Mouse (Mus musculus) c-Kit-negative CD71-positive TER-119-positive erythroid progenitor cells, embryonic 14.5 days (primary cell): Measurements from ENCODE around the gene Rai2.
A peak's percentile ranks its signal among the peaks of the same experiment; 100 is the strongest.

Source experiments
- DNase-seq: peaks from one replicate; pipeline ENCODE4 v3.0.0-alpha.2; 2013; ENCODE audit warnings: low read depth, low spot score

Gene Rai2

DNA sequence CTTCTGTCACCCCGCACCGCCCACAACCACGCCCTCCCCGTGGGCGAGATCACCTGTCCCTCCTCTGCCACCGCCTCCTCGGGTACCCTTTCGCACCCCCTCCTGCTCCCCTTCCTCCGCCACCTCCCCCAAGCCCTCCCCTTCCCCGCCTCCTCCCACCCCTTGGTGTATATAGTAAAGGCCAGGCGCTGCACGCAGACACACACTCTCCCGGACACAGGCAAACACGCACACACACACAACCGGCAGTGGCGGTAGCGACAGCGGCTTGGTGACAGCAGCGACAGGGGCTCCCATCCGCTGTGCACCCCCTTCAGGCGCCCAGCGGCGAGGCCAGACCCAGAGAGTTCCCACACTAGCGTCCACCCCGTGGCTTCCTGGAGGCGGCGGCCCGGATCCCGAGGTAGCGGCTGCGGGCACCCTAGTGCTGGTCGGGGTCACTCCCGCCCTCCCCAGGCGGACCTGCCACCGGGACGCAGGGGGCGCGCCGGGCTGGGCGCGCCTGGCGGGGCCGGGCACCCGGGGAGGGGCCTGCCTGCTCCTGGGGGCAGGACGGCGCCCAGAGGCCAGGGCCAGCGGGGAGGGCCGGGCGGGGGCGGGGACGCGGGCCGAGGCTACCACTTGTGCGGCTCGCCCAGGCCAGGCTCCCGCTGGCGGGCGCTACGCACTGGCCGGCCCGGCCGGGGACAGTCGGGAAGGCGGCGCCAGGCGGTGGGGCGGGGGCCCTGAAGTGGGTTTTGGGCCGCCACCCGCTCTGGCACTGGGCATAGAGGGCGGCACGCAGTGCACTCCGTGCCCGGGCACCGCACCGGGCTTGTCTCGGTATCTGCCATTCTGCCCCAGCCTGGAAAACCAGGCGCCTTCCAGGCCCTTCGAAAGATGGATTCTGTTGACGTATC lies at the start of gene Rai2:
Rai2 (plus strand) TSS at position 205 of the 899 bp plus-strand sequence.
- no peak for DNase-seq

DNA sequence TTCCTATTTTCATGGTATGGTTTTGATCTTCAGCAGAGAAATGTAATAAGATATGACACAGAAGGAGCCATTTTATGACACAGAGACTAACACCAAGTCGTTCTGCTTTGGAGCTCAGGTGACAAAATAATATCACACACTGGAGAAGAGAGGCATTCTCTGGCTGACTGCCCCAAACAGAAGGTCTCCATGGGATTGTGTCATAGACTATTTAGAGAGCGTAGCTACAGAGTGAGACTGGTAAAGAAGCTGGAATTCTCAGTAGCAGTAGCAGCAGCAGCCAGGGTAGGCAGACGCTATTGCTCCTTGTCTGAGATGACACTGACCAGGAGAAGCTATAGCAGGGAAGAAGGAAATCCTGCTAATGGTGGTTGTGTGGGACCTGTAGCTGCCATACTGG lies 27.5 kb upstream of the Rai2 start:
- no peak for DNase-seq

DNA sequence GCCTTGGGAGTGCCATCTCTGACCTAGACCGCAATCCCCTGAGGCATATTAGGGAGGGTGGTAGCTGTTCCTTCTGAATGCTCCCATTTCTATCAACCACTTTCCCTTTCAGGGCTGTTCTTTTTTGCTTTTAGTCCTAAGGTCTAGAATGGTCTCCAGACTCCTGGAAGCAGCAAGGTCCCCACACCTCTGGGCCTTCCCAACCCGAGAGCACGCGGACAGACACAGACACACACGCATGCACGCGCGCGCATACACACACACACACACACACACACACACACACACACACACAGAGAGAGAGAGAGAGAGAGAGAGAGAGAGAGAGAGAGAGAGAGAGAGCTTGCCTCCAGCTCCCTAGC lies 385 bp upstream of the Rai2 start:
- no peak for DNase-seq

DNA sequence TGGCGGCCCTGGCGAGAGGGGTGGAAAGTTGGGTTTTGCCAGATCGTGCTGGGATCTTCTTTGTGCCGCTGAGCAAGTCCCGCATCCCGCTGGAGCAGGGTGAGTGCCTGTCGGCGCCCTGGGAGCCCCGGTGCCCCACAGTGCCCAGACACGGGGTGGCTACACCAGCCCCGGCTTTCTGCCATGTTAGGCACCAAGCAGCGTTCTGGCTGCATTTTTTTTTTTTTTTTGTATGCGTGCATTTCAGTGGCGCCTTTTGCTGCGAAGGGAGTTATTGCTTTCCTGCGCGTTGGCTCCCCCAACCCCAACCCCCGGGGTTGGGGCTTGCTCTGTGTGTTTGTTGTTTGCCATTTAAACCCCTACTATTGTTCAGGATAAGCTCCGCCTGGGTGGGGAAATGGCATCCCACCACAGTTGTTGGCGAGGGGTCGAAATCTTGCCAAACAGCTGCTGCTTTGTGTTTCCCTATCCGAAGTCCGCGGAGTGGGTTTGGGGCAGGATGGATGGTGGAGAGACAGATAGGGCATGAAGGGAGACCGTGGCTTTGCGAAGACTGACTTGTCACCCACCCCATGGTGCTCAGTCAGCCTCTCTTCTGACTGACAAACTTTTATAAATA lies 1.0 kb downstream of the Rai2 start:
- DNase-seq = no peak

DNA sequence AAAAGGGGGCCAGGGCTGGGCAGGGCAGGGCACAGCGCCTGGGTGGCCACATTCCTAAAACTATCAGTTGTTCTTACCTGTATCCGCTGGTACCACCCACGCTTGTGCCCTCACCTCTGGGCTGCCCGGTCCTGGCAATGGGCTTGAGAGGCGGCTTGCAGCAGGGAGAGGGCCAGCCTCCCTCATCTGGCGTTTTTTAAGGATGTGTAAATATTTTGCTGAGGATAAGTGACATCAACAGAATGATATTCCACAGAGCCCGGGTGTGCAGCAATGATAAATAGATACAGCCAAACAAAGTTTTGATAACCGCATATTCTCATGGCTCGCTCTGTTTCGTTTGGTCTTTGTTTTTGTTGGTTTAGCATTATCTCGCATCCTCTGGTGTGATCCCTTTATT lies 1.7 kb downstream of the Rai2 start:
- DNase-seq = no peak

DNA sequence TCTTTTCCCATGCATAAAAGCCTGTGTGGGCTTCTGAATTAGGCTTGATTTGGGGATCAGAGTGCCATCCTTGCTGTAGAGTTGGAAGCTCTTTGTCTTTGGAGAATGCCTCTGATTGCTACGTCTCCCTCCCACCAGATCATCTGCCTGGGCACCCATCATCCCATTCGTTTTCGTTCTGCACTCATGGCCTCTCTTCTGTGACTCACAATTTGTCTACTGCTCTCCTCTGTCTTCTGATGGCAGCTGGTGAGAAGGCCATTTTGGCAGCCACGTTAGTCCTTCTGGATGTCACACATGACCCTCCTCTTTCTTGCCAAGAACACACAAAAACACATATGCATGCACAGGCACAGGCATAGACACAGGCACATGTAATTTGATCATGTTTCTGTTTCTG lies 4.2 kb downstream of the Rai2 start:
- DNase-seq = no peak

DNA sequence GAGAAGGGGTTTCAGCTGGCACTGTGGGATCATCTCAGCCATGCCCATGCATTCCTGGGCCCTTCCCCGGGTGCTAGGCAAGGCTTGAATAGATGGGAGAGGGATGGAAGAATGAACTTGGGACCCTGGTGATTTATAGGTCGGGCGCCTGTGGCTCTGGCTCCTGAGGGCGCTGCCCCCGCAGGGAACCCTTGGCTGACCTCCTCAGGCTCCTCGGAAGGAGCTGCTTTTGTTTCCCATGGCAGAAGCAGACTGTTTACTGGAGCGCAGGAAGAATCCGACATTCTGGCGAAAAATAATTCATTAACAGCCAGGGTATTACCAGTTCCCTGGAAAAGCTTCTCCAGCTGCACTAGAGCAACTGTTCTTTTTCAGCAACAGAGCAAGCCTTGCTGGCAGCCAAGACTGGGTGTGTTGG lies 6.5 kb downstream of the Rai2 start:
- no peak for DNase-seq

DNA sequence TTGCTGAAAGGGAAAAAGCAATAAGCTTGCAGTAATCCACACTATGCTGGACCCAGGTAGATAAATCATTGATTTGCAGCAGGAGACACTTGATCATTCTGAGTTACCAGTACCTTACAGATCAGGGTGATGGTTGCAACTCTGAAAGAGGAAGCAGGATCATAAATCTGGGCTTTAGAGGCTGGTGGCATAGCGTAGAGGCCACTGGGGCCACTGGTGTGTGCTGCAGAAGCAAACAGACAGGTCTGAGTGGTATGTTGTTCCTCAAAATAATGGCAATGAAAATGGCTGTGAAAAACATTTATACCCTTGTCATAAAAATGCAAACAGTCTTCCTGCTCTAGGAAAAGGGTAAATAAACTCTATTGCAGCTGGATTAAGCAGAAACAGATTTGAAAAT lies 9.4 kb downstream of the Rai2 start:
- no peak for DNase-seq

DNA sequence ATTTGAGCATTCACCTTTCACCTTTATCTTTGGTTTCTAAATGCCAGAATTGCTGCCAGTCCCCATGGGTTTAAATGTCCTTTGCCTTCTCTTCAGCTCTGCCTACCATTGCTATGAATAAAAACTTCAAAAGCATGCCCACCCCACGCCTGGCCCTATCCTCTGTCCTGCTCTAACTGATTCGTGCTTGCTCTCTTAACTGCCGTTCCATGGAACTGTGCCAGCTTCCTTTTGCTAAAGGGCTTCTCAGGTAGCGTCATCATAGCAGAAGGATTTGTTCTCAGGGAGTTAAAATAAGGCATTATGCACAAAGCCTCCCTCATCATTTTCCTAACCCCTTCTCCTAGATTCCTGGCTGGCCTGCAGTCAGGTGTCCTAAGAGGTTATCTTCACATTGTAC lies 11.6 kb downstream of the Rai2 start:
- no peak for DNase-seq

DNA sequence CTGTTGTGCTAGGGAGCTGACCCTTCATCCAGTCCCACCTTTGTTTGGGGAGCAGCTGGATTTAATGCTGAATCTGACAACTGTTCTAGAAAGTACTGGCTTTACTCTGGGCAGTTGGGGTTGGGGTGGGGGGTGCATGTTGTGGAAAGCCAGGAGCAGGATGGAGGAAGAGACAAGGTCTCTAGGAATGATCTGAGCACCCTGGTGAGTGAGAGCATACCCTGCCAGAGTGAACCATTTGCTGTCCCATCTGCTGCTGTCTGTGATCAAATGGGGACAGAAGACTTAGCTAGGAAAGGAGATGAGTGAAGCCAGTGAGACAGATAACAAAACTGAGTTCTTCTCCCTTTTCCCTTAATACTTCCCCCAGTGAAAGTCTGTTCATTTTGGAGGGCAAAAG lies 13.2 kb downstream of the Rai2 start:
- no peak for DNase-seq

DNA sequence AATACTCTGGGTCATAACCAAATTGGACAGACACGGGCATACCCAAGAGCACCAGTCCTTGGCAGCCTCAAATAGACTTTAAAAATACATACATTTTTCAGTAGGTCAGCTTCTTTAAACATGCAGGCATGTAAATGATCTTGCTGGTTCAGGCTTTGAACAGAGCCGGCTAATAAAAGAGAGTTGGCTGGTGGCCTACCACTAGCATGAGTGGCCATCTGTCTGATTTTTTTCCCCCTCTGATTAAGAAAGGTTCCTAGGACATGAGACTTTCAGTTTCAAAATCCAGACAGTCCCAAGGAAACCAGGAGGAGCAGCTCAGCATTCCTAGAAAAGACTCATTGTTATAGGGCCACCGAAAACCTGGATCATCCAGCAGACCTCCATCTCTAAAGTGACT lies 15.0 kb downstream of the Rai2 start:
- DNase-seq = no peak

DNA sequence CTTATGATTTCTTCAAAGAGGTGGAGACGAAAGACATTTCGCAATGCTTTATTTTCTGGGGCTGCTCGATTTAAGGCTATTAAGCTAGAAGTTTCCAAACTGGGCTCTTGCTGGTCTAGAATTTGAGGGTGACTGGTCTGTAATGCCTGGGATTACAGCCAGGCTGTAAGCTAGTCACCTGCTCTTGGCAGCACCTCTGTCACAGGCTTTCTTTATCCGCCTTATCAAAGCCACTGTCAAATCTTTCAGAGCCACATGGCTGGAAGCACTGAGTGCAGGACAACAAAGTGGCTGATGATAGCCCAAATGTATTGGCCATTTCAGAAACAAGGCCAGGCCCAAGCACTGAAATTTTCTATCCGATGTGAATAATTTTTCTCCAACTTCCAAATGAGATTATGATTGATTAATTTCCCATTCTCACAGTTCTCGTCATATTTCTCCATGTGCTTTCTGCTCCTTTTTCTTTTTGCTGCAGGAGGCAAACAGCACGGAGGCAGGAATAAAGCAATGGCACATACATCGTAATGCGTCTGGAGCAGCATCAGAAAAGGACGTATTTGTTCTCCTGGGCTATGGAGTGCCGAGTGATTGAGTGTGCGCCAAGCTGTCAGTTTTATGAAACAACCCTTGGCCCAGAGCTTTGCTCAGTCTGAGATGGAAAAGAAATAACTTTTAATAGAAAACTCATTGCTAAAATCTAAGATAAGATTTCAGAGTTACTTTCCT lies 16.9 kb downstream of the Rai2 start:
- DNase-seq = no peak

DNA sequence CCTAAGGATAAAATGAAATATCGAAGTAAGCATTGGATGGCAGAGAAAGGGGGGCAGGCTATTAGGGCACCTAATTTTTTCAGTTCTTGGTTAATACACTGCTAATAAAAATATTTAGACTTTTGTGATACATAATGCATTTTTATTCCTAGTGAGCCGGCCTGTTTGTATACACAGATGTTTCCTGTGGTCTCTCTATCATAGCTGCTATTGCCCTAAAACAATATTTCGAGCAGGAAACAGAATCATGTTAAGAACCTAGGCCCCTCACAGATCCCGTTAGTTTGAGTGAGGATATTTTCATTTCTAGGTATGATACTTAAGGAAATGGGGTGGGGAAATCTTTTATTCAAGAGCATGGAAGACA lies 17.4 kb downstream of the Rai2 start:
- DNase-seq = no peak

DNA sequence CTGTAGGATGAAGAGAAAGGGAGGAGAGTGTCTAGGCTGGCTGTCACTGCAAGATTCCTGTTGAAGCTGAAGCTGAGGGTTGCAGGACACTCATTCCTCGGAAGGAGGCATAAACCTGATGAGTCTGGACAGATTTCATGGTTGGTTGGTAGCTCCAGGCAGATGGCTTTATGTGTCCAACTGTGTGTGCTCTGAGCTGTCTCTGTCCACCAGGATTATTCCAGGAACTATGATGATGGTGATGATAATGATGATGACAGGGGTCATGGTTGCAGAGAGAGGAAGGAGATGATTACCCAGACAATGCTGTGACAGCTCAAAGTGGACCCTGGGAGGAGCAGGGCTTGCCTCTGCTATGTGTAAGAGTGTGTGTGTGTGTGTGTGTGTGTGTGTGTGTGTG lies 22.5 kb downstream of the Rai2 start:
- DNase-seq = no peak

DNA sequence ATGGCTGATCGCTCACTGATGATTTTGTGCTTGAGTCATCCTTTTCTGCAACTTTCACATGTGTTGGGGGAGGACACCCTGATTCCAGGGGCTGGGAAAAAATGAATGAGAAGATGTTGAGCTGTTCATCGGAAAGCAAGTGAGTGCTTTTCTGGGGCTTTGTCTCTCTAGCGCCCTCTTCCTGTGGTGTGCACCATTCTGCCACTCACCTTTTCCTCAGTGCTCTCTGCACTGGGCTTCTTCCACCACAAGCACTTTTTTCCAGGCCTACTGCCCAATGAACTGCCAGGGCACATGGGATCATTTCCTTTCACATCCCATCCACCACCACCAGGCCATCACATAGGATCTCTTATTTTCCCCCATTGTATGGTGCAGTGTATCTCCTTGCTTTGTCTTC lies 26.2 kb downstream of the Rai2 start:
- DNase-seq = no peak

DNA sequence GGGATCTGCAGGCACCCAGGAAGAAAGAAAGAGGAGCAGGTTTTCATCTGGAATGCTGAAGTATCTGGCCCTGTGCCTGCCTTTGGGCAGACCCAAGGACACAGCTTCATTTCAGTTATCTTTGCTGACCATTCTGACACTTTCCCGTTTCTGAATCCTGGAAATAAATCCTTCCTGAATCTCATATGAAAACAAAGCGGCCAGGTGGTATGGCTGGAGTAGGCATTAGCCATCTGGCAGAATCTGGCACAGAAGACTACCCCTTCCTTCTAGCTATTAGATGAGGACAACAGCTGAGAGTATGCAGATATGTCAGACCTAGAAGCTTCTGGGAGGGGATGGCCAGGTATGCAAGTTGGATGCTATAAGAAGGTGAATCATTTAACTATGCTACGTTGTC lies 28.4 kb downstream of the Rai2 start:
- no peak for DNase-seq

DNA sequence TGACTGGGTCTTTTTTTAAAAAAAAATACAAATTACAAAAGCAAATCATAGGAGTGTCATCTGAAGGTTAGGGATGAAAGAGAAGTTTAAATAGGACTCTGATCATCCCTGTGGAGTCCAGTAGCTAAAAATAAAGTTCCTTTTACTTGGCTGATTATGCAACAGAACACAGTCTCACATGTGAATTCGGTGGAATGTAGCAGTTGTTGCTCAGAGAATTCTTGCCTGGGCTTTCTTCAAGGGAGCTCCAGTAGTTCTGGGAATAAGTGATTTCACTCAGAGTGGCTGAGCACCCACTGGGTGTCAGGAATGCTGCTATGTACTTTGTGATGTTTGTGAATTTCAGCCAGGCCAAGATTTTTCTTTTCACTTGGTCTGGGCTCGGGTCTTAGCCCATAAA lies 30.5 kb downstream of the Rai2 start:
- no peak for DNase-seq

DNA sequence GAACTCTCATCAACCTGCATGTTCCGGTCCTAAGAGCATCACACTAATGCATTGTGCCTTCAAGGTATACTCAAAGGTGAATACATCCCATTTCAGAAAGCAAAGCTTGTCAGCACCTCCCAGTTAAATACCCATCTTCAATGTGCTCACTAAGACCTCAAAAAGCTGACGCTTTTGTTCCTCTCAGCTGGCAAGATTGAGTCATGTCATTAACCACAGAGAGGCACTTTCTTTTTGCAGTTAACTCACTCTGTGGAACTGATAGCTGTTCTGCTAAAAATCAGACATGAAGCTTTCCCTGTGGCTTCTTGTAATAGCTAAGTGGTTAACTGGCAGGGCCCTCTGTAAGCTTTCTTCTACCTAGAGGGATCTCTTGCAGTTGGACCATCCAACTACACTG lies 36.6 kb downstream of the Rai2 start:
- no peak for DNase-seq

DNA sequence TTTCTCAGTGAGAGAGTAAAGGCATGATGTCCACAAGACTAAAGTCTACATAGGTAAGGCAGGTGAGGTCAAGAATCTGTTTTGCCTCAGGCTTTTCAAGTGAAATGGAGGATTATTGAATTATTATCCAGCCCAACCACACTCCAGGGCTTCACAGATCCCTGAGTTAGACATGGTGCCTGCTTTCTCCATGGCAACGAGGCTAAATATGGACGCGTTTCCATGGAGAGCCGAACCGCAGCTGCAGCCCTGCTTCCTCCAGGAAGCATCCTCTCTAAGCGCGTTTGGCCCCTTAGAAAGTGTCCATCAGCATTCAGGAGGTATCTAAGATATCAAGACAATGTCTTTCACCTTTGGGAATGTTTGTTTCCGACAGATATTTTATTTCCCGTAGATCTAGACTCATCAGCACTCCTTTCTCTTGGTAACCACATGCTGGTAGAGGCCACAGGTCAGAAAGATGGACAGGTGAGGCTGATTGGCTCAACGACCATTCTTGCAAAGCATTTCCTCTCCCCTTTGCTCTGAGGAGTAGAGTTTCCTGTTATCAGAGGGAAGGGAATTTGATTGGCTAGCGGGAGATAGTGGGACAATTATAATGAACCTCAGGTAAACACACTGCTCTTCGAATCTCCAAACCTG lies 59.6 kb downstream of the Rai2 start:
- no peak for DNase-seq

DNA sequence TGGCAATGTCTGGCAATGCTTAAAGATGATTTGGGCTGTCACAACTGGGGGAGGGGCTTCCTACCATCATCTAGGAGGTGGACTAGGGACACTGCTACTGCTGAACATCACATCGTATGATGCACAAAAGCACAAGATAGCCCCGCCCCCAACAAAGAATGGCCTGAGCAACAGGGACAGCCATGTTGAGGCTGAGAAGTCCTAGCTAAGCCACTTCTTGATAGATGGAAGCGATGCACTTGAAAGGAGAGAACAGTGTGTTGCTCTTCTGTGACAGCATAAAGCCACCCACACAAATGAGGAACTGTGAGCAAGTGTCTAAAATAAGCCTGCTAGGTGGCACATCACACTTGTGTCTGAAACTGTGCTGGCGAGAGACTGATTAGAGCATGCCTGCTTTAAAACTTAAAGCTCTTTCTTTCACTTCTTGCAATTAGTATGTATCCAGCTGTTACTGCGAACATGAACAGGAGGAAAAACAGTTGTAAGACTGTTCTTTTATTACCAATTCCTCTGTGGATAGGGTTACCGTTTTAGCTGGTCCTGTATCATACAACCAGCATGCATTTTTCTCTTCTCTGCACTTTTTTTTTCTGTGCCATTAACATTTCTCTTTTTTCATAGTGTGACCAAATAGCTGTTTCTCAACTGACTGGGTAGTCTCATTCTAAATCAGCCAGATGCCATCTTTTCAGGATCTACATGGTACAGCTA lies 63.6 kb downstream of the Rai2 start:
- no peak for DNase-seq

DNA sequence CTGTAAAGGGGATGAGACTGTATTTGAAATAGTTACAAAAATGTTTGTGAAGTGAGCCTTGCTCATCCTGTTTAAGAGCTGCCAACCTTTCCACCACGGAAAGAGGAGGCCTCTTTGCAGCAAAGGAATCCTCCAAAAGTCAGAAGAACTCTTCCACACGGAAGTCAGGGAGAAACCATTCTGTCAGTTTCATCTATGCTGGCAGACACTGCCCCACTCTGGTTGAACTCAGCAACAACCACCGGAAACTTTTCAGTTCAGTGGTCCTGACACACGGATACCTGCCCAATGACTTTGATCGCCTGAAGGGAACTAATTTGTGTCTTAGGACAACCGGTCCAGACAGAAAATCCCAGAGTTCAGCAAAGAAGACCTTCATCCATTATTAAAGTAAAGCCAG lies 73.3 kb downstream of the Rai2 start:
- no peak for DNase-seq

DNA sequence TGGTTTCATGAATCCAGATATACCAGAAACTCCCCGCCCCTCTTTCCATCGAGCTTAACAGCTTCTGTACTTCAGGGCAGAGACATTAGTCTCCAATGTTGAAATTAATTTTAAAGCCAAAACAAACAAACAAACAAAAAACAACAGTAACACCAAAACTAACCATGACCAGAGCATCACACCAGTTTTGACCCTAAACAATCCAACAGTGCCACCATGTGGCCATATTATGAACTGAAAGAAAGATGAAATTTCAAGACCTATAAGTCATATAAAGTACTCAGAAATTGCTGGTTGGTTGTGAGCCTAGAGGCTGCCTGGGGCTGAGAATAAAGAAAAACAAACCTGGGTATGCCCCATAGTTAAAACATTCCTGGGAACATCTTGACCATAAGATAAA lies 109.3 kb downstream of the Rai2 start:
- peak; percentile 4 for DNase-seq
